Mouse (Mus musculus): ENCODE results near the gene Slc35b2. TPM values are rescaled to one million over a fixed set of nuclear protein-coding genes. Genes with fewer than 3 reads are reported as not detected.

Slc35b2 gene
- polyA plus RNA-seq, 1 experiment from 2014 or later = 47.9 TPM

DNA sequence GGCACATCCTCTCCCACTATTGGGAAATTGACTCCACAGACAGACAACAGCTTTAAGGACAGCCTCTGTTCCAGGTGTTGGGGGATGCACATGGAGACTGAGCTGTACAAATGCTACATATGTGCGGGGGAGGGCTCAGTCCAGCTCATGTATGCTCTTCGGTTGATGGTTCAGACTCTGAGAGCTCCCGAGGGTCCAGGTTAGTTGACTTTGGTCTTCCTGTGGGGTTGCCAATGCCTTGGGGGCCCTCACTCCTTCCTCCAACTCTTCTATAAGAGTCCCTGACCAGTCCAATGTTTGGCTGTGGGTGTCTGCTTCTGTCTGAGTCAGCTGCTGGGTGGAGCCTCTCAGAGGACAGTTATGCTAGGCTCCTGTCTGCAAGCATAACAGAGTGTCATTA lies 10.6 kb upstream of the Slc35b2 start:
- no peak for ATAC-seq
- TF ChIP-seq CTCF (IDR thresholded peaks at IDR 0.05; ENCODE audit: low read depth) = no peak
- TF ChIP-seq EP300 (IDR thresholded peaks at IDR 0.05; ENCODE audit: low read depth) = no peak
- no peak for DNase-seq
- H3K36me3 ChIP-seq (replicated peaks; ENCODE audit: insufficient read depth, low read length) = no peaks in the 10 kb centered on the region
- no peaks in the 10 kb centered on the region for H3K9me3 ChIP-seq (ENCODE audit: low read length)
- no peak overlapping the region for H3K4me3 ChIP-seq (ENCODE audit: low read depth, low read length)
- no peak overlapping the region for H3K4me2 ChIP-seq (ENCODE audit: low read depth, low read length)
- H3K9ac ChIP-seq (replicated peaks) = no peak overlapping the region
- WGBS (ENCODE audit: insufficient replicate concordance) = 73% methylated on average over 3 of the region's 3 CpGs
- H3K4me1 ChIP-seq (ENCODE audit: insufficient read depth) = peaks cover 18% of the 10 kb centered on the region
- H3K27ac ChIP-seq (ENCODE audit: low read depth) = no peak overlapping the region
- peaks cover 39% of the 10 kb centered on the region for H3K27me3 ChIP-seq (ENCODE audit: insufficient read depth, low read length)

DNA sequence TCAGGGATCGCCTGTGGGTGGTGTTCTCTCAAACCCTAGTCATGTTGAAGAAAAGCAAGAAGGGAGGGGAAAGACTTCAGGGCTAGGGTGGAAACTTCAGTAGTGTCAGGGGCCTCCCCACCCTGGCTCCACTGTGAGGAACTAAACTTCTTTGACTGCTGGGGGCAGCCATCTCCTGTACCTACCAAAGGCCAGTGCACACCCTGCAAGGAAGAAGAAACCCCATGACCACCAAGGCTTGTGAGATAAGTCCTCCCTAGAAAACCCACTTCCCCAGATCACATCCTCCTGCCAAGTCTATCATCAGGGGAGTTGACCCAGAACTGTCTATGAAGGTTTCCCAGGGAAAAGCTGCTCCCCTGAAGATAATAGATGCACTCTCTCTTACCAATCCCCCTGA lies 9.3 kb upstream of the Slc35b2 start:
- TF ChIP-seq EP300 (IDR thresholded peaks at IDR 0.05; ENCODE audit: low read depth) (no peak), CTCF (IDR thresholded peaks at IDR 0.05; ENCODE audit: low read depth) (no peak)
- no peak overlapping the region for H3K9ac ChIP-seq (replicated peaks)
- peaks cover 25% of the 10 kb centered on the region for H3K27me3 ChIP-seq (ENCODE audit: insufficient read depth, low read length)
- H3K36me3 ChIP-seq (replicated peaks; ENCODE audit: insufficient read depth, low read length) = peaks cover 5% of the 10 kb centered on the region; the same call in 1 of the 2 replicates
- peaks cover 16% of the 10 kb centered on the region for H3K4me1 ChIP-seq (ENCODE audit: insufficient read depth)
- H3K4me3 ChIP-seq (ENCODE audit: low read depth, low read length) = no peak overlapping the region
- DNase-seq (no peak), ATAC-seq (no peak)
- no peak overlapping the region for H3K27ac ChIP-seq (ENCODE audit: low read depth)
- H3K9me3 ChIP-seq (ENCODE audit: low read length) = no peaks in the 10 kb centered on the region
- H3K4me2 ChIP-seq (ENCODE audit: low read depth, low read length) = no peak overlapping the region
- 25% methylated on average over 1 of the region's 1 CpGs for WGBS (ENCODE audit: insufficient replicate concordance)

DNA sequence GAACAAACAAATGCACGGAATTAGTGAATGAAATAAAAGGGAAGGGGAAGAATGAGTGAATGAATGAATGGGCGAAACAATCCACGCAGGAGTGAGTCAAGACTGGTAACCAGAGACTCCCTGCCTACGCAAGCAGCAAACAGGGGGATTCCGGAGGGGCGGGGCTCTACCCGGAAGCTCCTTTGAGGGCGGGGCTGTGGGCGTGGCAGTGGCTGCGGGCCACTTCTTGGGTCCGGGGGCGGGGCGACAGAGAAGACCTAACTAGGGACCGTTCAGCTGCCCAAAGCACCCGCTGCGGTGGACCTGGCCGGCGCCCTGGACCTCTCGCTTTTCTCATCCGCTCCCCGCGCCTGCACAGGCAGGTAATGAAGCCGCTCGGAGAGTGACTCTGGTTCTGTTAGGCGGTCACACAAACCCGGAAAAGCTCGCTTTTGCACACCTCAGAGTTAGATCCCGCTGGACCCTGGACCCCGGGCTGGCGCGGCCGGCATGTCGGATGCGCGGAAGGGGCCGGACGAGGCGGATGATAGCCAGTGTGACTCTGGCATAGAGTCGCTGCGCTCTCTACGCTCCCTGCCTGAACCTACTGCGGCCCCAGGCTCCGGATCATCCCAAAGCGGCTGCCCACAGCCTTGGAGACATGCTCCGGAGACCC lies 8.1 kb upstream of the Slc35b2 start, which contains the start of gene Nfkbie:
Gene Nfkbie (plus strand): TSS at position 252 of the 655 bp plus-strand sequence.
- H3K4me3 ChIP-seq (ENCODE audit: low read depth, low read length) = peak within 1 kb of the TSS; percentile 63
- no peaks in the 10 kb centered on the region for H3K9me3 ChIP-seq (ENCODE audit: low read length)
- DNase-seq = peak; percentile 97
- peaks cover 8% of the 10 kb centered on the region for H3K36me3 ChIP-seq (replicated peaks; ENCODE audit: insufficient read depth, low read length)
- peak within 1 kb of the TSS; percentile 44; the same call in 1 of the 2 replicates for H3K27ac ChIP-seq (ENCODE audit: low read depth)
- peaks cover 16% of the 10 kb centered on the region for H3K4me1 ChIP-seq (ENCODE audit: insufficient read depth)
- ATAC-seq = peak; percentile 84
- peak within 1 kb of the TSS; percentile 93 for H3K4me2 ChIP-seq (ENCODE audit: low read depth, low read length)
- peak within 1 kb of the TSS; percentile 65 for H3K9ac ChIP-seq (replicated peaks)
- peaks cover 13% of the 10 kb centered on the region for H3K27me3 ChIP-seq (ENCODE audit: insufficient read depth, low read length)
- WGBS (ENCODE audit: insufficient replicate concordance) = 2% methylated on average over 44 of the region's 45 CpGs
- TF ChIP-seq EP300 (IDR thresholded peaks at IDR 0.05; ENCODE audit: low read depth) (peak; percentile 23; the same call in 1 of the 2 replicates), CTCF (IDR thresholded peaks at IDR 0.05; ENCODE audit: low read depth) (no peak)

DNA sequence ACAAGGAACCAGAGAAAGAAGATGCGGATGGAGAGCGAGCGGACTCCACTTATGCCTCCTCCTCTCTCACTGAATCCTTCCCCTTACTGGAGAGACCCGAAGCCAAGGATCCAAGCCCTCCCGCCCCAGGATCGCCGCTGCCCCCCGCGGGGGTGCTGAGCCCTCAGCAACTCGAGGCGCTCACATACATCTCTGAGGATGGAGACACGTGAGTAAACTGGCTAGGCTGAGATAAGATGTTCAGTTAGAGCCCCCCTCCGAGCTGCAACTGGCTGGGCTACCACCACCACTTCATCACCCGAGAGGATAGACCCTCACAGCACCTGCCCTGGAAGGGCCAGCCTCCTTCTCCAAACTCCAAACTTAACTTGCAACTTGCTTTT lies 7.6 kb upstream of the Slc35b2 start:
- peak overlapping the region; percentile 93 for H3K4me2 ChIP-seq (ENCODE audit: low read depth, low read length)
- H3K36me3 ChIP-seq (replicated peaks; ENCODE audit: insufficient read depth, low read length) = peaks cover 9% of the 10 kb centered on the region
- H3K27me3 ChIP-seq (ENCODE audit: insufficient read depth, low read length) = peaks cover 10% of the 10 kb centered on the region
- peak overlapping the region; percentile 20; the same call in 1 of the 2 replicates for H3K27ac ChIP-seq (ENCODE audit: low read depth)
- peak overlapping the region; percentile 65 for H3K9ac ChIP-seq (replicated peaks)
- H3K4me3 ChIP-seq (ENCODE audit: low read depth, low read length) = peak overlapping the region; percentile 63
- DNase-seq (no peak), ATAC-seq (no peak; the same call in 1 of the 2 replicates)
- WGBS (ENCODE audit: insufficient replicate concordance) = 1% methylated on average over 14 of the region's 14 CpGs
- peaks cover 16% of the 10 kb centered on the region for H3K4me1 ChIP-seq (ENCODE audit: insufficient read depth)
- H3K9me3 ChIP-seq (ENCODE audit: low read length) = no peaks in the 10 kb centered on the region
- TF ChIP-seq EP300 (IDR thresholded peaks at IDR 0.05; ENCODE audit: low read depth) (no peak), CTCF (IDR thresholded peaks at IDR 0.05; ENCODE audit: low read depth) (no peak)

DNA sequence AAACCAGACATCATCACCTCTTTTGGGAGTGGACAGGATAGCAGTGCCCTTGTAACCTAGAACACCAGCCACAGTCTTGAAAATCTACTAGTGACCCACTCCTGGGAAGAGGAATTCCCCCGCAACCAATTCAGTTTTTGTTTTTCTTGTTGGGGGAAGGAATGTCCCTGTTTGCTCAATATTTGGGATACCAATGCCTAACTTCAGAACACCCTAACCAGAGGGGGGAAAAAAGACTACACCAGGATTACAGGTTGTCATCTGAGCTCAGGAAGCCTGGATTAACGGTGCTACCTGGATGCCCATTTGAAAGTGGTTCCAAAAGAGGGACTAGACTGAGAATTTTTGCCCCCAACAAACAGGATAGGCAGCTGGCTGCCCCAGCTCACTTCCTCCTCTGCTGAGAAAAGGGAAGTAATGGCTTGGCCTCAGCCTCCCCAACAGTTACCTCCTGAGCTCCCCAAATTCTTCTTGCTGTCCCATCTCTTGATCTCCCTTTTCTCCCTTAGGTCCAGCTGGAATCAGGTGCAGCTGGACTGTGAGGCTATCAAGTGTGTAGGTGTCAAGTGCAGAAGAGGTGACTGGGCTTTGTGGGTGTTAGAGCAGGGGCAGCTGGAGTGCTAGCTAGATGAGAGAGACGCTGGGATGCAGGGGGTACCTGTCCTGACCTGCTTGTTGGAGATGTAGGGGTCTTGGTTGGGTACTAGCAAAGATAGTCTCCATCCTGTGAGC lies 7.0 kb upstream of the Slc35b2 start:
- Histone ChIP-seq H3K4me2 (ENCODE audit: low read depth, low read length) (peak overlapping the region; percentile 93), H3K27ac (ENCODE audit: low read depth) (peak overlapping the region; percentile 20; the same call in 1 of the 2 replicates), H3K4me1 (ENCODE audit: insufficient read depth) (peaks cover 16% of the 10 kb centered on the region), H3K4me3 (ENCODE audit: low read depth, low read length) (peak overlapping the region; percentile 63), H3K27me3 (ENCODE audit: insufficient read depth, low read length) (peaks cover 6% of the 10 kb centered on the region; the same call in 1 of the 2 replicates), H3K9me3 (ENCODE audit: low read length) (no peaks in the 10 kb centered on the region), H3K36me3 (replicated peaks; ENCODE audit: insufficient read depth, low read length) (peaks cover 9% of the 10 kb centered on the region), H3K9ac (replicated peaks) (peak overlapping the region; percentile 65)
- DNase-seq = peak; percentile 30
- TF ChIP-seq EP300 (IDR thresholded peaks at IDR 0.05; ENCODE audit: low read depth) = no peak
- no peak for TF ChIP-seq CTCF (IDR thresholded peaks at IDR 0.05; ENCODE audit: low read depth)
- 27% methylated on average over 3 of the region's 3 CpGs for WGBS (ENCODE audit: insufficient replicate concordance)
- ATAC-seq = no peak

DNA sequence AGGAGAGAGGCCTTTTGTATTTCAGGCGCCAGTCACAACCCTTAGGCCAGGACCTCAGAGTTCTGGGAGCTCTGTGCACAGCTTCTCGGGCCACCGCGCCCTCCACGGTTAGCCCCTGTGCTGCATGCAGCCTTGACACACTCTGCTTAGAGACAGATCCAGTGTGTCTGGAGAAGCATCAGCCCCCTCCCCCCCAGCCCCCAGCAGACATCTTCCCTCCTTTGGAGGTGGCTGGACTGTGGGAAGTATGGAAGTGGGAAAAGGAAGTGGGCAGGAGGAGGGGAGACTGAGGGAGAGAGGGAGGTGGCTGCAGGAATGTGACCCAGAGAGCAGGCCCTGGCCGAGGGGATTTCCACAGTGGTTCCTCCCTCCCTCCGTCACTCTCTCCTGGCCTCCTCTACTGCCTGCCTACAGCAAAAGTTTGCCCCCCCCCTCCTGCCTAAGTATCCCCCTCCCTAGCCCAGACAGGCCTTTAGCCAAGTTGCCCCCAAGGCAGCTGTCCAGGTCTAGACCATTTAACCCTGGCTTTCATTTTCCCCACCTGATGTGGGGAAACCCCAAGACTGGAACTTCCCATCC lies 6.3 kb upstream of the Slc35b2 start:
- no peak for TF ChIP-seq CTCF (IDR thresholded peaks at IDR 0.05; ENCODE audit: low read depth)
- no peak for TF ChIP-seq EP300 (IDR thresholded peaks at IDR 0.05; ENCODE audit: low read depth)
- WGBS (ENCODE audit: insufficient replicate concordance) = 54% methylated on average over 6 of the region's 7 CpGs
- no peak for ATAC-seq
- peaks cover 9% of the 10 kb centered on the region for H3K36me3 ChIP-seq (replicated peaks; ENCODE audit: insufficient read depth, low read length)
- peak overlapping the region; percentile 65 for H3K9ac ChIP-seq (replicated peaks)
- H3K4me1 ChIP-seq (ENCODE audit: insufficient read depth) = peaks cover 16% of the 10 kb centered on the region
- H3K9me3 ChIP-seq (ENCODE audit: low read length) = no peaks in the 10 kb centered on the region
- H3K27ac ChIP-seq (ENCODE audit: low read depth) = peak overlapping the region; percentile 20
- peaks cover 6% of the 10 kb centered on the region; the same call in 1 of the 2 replicates for H3K27me3 ChIP-seq (ENCODE audit: insufficient read depth, low read length)
- peak overlapping the region; percentile 93 for H3K4me2 ChIP-seq (ENCODE audit: low read depth, low read length)
- H3K4me3 ChIP-seq (ENCODE audit: low read depth, low read length) = peak overlapping the region; percentile 63
- no peak for DNase-seq
